In the genomic region with DNA sequence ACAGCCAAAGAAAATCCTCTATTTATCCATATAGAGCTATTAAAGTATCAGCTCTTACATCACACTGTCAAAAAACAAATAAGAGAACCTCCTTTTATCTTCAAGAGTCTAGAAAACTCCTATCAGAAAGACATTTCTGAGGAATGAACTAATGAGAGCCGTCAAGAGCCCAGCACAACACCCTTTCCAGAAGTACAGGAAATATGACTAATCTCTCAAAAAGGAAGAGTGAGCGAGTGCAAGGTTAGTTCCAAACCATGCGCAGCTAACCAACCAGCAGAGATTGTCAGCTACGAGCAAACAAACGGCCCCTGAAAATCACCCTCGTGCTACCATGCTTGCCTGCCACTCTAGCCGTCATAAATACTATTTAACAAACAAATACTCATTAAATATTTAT, we compare ENCODE assay signal across 21 mouse cellular contexts. TPM values are rescaled to one million over a fixed set of nuclear protein-coding genes. Genes with fewer than 3 reads are reported as not detected.
DNase-seq lines count a peak whose midpoint lies in the region; ATAC-seq and TF ChIP-seq lines count a peak whose summit lies in the region.
"Had no signal": no experiment of that assay in that cellular context is flagged by ENCODE, and none has a peak within 500 bp of the region (broad histone marks: within the 10 kb centered on the region; RNA-seq: fewer than 3 reads in every experiment).

No protein-coding gene starts in this region.

- TF ChIP-seq POLR2A in CH12.LX (IDR thresholded peaks at IDR 0.05; ENCODE audit: low read depth, low read length) = no peak

- no peak for TF ChIP-seq EP300 in CH12.LX (IDR thresholded peaks at IDR 0.05; ENCODE audit: low read length)

- H3K4me2 ChIP-seq in heart, embryonic 12.5 days = no peak overlapping the region
- H3K4me2 ChIP-seq in CH12.LX (ENCODE audit: insufficient read depth, low read depth, poor library complexity, severe bottlenecking) = 0 out of 2 replicates have a peak overlapping the region, but pooled peaks have one; percentile 24
- no peak overlapping the region for H3K4me2 ChIP-seq in lung, embryonic 14.5 days
- H3K4me2 ChIP-seq in forebrain, postnatal 0 days (ENCODE audit: low read depth) = no peak overlapping the region
- H3K4me2 ChIP-seq: heart, embryonic 13.5 days; limb, embryonic 13.5 days; liver, embryonic 13.5 days; midbrain, embryonic 15.5 days had no signal

- ATAC-seq in heart, embryonic 12.5 days (ENCODE audit: insufficient number of reproducible peaks, low FRiP score) = no peak
- ATAC-seq in lung, embryonic 14.5 days (ENCODE audit: insufficient read depth) = no peak
- ATAC-seq in forebrain, postnatal 0 days = no peak
- ATAC-seq: forebrain, embryonic 14.5 days; midbrain, embryonic 15.5 days had no signal

- H3K79me2 ChIP-seq in CH12.LX (replicated peaks; ENCODE audit: control insufficient read depth, extremely low read depth, insufficient read depth, poor library complexity, severe bottlenecking) = no peaks in the 10 kb centered on the region

- no peaks in the 10 kb centered on the region for H3K9me3 ChIP-seq in heart, embryonic 10.5 days
- H3K9me3 ChIP-seq in heart, embryonic 12.5 days (replicated peaks) = no peaks in the 10 kb centered on the region
- H3K9me3 ChIP-seq in CH12.LX (replicated peaks; ENCODE audit: low read length) = no peaks in the 10 kb centered on the region
- no peaks in the 10 kb centered on the region for H3K9me3 ChIP-seq in lung, embryonic 14.5 days (ENCODE audit: low read depth, low read length)
- no peaks in the 10 kb centered on the region for H3K9me3 ChIP-seq in forebrain, postnatal 0 days (ENCODE audit: low read length)
- H3K9me3 ChIP-seq: embryonic facial prominence, embryonic 10.5 days; heart, embryonic 13.5 days; limb, embryonic 13.5 days; liver, embryonic 13.5 days; megakaryocyte, embryonic 14.5 days; midbrain, embryonic 15.5 days had no signal

- TF ChIP-seq RAD21 in CH12.LX (IDR thresholded peaks at IDR 0.05; ENCODE audit: low read depth, low read length) = no peak

- no peaks in the 10 kb centered on the region for H3K36me3 ChIP-seq in heart, embryonic 10.5 days
- H3K36me3 ChIP-seq in heart, embryonic 12.5 days = no peaks in the 10 kb centered on the region
- H3K36me3 ChIP-seq in CH12.LX (replicated peaks in 1 of 2; ENCODE audit: control insufficient read depth in 1 of 2, insufficient read depth in 1 of 2, low read length in 1 of 2) = no peaks in the 10 kb centered on the region
- no peaks in the 10 kb centered on the region for H3K36me3 ChIP-seq in lung, embryonic 14.5 days (ENCODE audit: insufficient read depth)
- no peaks in the 10 kb centered on the region for H3K36me3 ChIP-seq in forebrain, postnatal 0 days (ENCODE audit: insufficient read depth)
- H3K36me3 ChIP-seq: embryonic facial prominence, embryonic 10.5 days; heart, embryonic 13.5 days; limb, embryonic 13.5 days; liver, embryonic 13.5 days; midbrain, embryonic 15.5 days had no signal

- H3K4me1 ChIP-seq in heart, embryonic 10.5 days = no peaks in the 10 kb centered on the region
- peaks cover 11% of the 10 kb centered on the region; the same call in 1 of the 2 replicates for H3K4me1 ChIP-seq in heart, embryonic 12.5 days (replicated peaks)
- peaks cover 4 to 35% of the 10 kb centered on the region in 2 experiments; a peak in 3 of 4 replicates for H3K4me1 ChIP-seq in CH12.LX (ENCODE audit: control insufficient read depth in 1 of 2, insufficient read depth in 2 of 2)
- H3K4me1 ChIP-seq in lung, embryonic 14.5 days (ENCODE audit: insufficient read depth) = no peaks in the 10 kb centered on the region
- no peaks in the 10 kb centered on the region for H3K4me1 ChIP-seq in forebrain, postnatal 0 days (ENCODE audit: insufficient read depth)
- H3K4me1 ChIP-seq: heart, embryonic 13.5 days; limb, embryonic 13.5 days; liver, embryonic 13.5 days; midbrain, embryonic 15.5 days had no signal

- H3K9ac ChIP-seq in heart, embryonic 12.5 days = no peak overlapping the region
- no peak overlapping the region for H3K9ac ChIP-seq in CH12.LX (ENCODE audit: insufficient read depth, low read depth)
- no peak overlapping the region for H3K9ac ChIP-seq in lung, embryonic 14.5 days
- no peak overlapping the region for H3K9ac ChIP-seq in forebrain, postnatal 0 days
- H3K9ac ChIP-seq: heart, embryonic 13.5 days; limb, embryonic 13.5 days; liver, embryonic 13.5 days; midbrain, embryonic 15.5 days had no signal

- no peak overlapping the region for H3K4me3 ChIP-seq in heart, embryonic 10.5 days
- no peak overlapping the region for H3K4me3 ChIP-seq in heart, embryonic 12.5 days
- H3K4me3 ChIP-seq in CH12.LX (replicated peaks in 1 of 3; ENCODE audit: low read depth in 2 of 3, low read length in 2 of 3, poor library complexity in 1 of 3) = no peak overlapping the region
- H3K4me3 ChIP-seq in lung, embryonic 14.5 days (ENCODE audit: low read depth, low read length) = no peak overlapping the region
- no peak overlapping the region for H3K4me3 ChIP-seq in forebrain, postnatal 0 days (ENCODE audit: low read depth, low read length)
- H3K4me3 ChIP-seq: embryonic facial prominence, embryonic 10.5 days; heart, embryonic 13.5 days; limb, embryonic 13.5 days; liver, embryonic 13.5 days; megakaryocyte, embryonic 14.5 days; midbrain, embryonic 15.5 days; myocyte had no signal

- WGBS in heart, embryonic 10.5 days = 58% methylated on average over 7 of the region's 7 CpGs
- 54% methylated on average over 7 of the region's 7 CpGs for WGBS in heart, embryonic 12.5 days
- WGBS in lung, embryonic 14.5 days = 34% methylated on average over 7 of the region's 7 CpGs
- WGBS in forebrain, postnatal 0 days = 73% methylated on average over 7 of the region's 7 CpGs

- peak; percentile 63 for DNase-seq in heart, embryonic 10.5 days (ENCODE audit: low spot score)
- peak; percentile 53 for DNase-seq in CH12.LX (ENCODE audit: extremely low read depth)
- peak; percentile 42 for DNase-seq in lung, embryonic 14.5 days
- DNase-seq in lung, postnatal 4 days = peak; percentile 20 to 40
- no peak for DNase-seq in kidney, adult 9 months
- no peak for DNase-seq in forebrain, postnatal 0 days
- no peak for DNase-seq in cerebellum, adult 11 months
- DNase-seq: adrenal gland, postnatal 36 days; cerebellum, adult 2 months; gastrocnemius, postnatal 36 days; kidney, adult 2 months; liver, embryonic 13.5 days; thymus, postnatal 14 days had no signal

- H3K27ac ChIP-seq in heart, embryonic 10.5 days = no peak overlapping the region
- no peak overlapping the region for H3K27ac ChIP-seq in heart, embryonic 12.5 days (ENCODE audit: poor library complexity, severe bottlenecking)
- H3K27ac ChIP-seq in CH12.LX (ENCODE audit: insufficient read depth, low read depth) = no peak overlapping the region
- H3K27ac ChIP-seq in lung, embryonic 14.5 days (ENCODE audit: low read depth) = no peak overlapping the region
- H3K27ac ChIP-seq in forebrain, postnatal 0 days (ENCODE audit: low read depth, low read length) = no peak overlapping the region
- H3K27ac ChIP-seq: embryonic facial prominence, embryonic 10.5 days; heart, embryonic 13.5 days; limb, embryonic 13.5 days; liver, embryonic 13.5 days; midbrain, embryonic 15.5 days had no signal

- in situ Hi-C loops in CH12.LX (cut with MboI; ENCODE audit: low pct_ligation_motif_present, low pct_unique_long_range_greater_than_20kb, low sequenced_read_pairs) = no loop called here

- TF ChIP-seq CTCF in CH12.LX (conservative IDR thresholded peaks at IDR 0.05 in 1 of 2, IDR thresholded peaks at IDR 0.05 in 1 of 2; ENCODE audit: low read depth in 2 of 2, low read length in 2 of 2) = no peak
- TF ChIP-seq CTCF in lung, embryonic 14.5 days (IDR thresholded peaks at IDR 0.05; ENCODE audit: low read depth) = no peak
- TF ChIP-seq CTCF in forebrain, postnatal 0 days (IDR thresholded peaks at IDR 0.05; ENCODE audit: low read depth) = no peak

- no peaks in the 10 kb centered on the region for H3K27me3 ChIP-seq in heart, embryonic 10.5 days (ENCODE audit: insufficient read depth, poor library complexity, severe bottlenecking)
- no peaks in the 10 kb centered on the region for H3K27me3 ChIP-seq in heart, embryonic 12.5 days (replicated peaks)
- no peaks in the 10 kb centered on the region for H3K27me3 ChIP-seq in CH12.LX (replicated peaks)
- no peaks in the 10 kb centered on the region for H3K27me3 ChIP-seq in lung, embryonic 14.5 days (ENCODE audit: insufficient read depth, low read length)
- H3K27me3 ChIP-seq in forebrain, postnatal 0 days (ENCODE audit: insufficient read depth, low read length) = no peaks in the 10 kb centered on the region
- H3K27me3 ChIP-seq: heart, embryonic 13.5 days; limb, embryonic 13.5 days; liver, embryonic 13.5 days; megakaryocyte, embryonic 14.5 days; midbrain, embryonic 15.5 days had no signal

- dilution Hi-C loops in CH12.LX (cut with MboI; ENCODE audit: extremely low pct_ligation_motif_present, extremely low pct_unique_long_range_greater_than_20kb, low sequenced_read_pairs) = no loop called here

TF ChIP-seq in CH12.LX, 34 proteins besides CTCF, POLR2A, EP300 and RAD21:
- peak; percentile 50; the same call in 1 of the 2 replicates for TF ChIP-seq NRF1 (IDR thresholded peaks at IDR 0.05; ENCODE audit: low read depth, low read length)
- peak; percentile 23; the same call in 1 of the 2 replicates for TF ChIP-seq BHLHE40 (IDR thresholded peaks at IDR 0.05; ENCODE audit: low read depth, low read length)
- TF ChIP-seq IRF4 (IDR thresholded peaks at IDR 0.05; ENCODE audit: low read depth, low read length) = no peak
- TF ChIP-seq NELFE (IDR thresholded peaks at IDR 0.05; ENCODE audit: low read depth, low read length) = no peak

RNA-seq across cellular contexts. Expression of gene Uspl1, which starts 21.3 kb away (rescaled TPM):
- polyA plus RNA-seq in heart, embryonic 10.5 days (2016; fragmentation: Nextera tagmentation; extraction: Ambion mirVana) = 45.9 and 53.7 TPM in 2 replicates
- polyA plus RNA-seq in heart, embryonic 12.5 days (2016; fragmentation: Nextera tagmentation; extraction: Ambion mirVana) = 36.3 and 38.1 TPM in 2 replicates
- 37.9 and 46.8 TPM in 2 replicates for total RNA-seq in CH12.LX (2012; rRNA removed)
- 40.2 and 43.1 TPM in 2 replicates for total RNA-seq in CH12.LX (2014; rRNA removed)
- 37.7 and 41.6 TPM in 2 replicates for polyA plus RNA-seq in CH12.LX (2012; ENCODE audit: insufficient read length, low read depth)
- 48.7 and 49.7 TPM in 2 replicates for polyA plus RNA-seq in lung, embryonic 14.5 days (2014; fragmentation: Nextera tagmentation; extraction: Ambion mirVana)
- total RNA-seq in forebrain, postnatal 0 days (2014; rRNA removed) = 61.3 and 63.6 TPM in 2 replicates
- 37.3 and 41.8 TPM in 2 replicates for polyA plus RNA-seq in forebrain, postnatal 0 days (2015; fragmentation: Nextera tagmentation; extraction: Ambion mirVana)

RNA-seq across cellular contexts. Expression of gene Hmgb1, which starts 21.4 kb away (rescaled TPM):
- 757 and 1,068 TPM in 2 replicates for polyA plus RNA-seq in heart, embryonic 10.5 days (2016; fragmentation: Nextera tagmentation; extraction: Ambion mirVana)
- polyA plus RNA-seq in heart, embryonic 12.5 days (2016; fragmentation: Nextera tagmentation; extraction: Ambion mirVana) = 801 and 858 TPM in 2 replicates
- total RNA-seq in CH12.LX (2012; rRNA removed) (288 and 491 TPM in 2 replicates), CH12.LX (2014; rRNA removed) (673 and 899 TPM in 2 replicates)
- polyA plus RNA-seq in CH12.LX (2012; ENCODE audit: insufficient read length, low read depth) = 227 and 266 TPM in 2 replicates
- polyA plus RNA-seq in lung, embryonic 14.5 days (2014; fragmentation: Nextera tagmentation; extraction: Ambion mirVana) = 2,008 and 2,115 TPM in 2 replicates
- 446 and 559 TPM in 2 replicates for total RNA-seq in forebrain, postnatal 0 days (2014; rRNA removed)
- 836 and 892 TPM in 2 replicates for polyA plus RNA-seq in forebrain, postnatal 0 days (2015; fragmentation: Nextera tagmentation; extraction: Ambion mirVana)

Comparison
In these comparisons a context has a peak if more than half of its experiments do, and no peak if none do; other contexts are left out.
1. DNase-seq: peak in heart, embryonic 10.5 days (single experiment), CH12.LX (single experiment), lung, embryonic 14.5 days (single experiment) and lung, postnatal 4 days (2 of 2); none in kidney, adult 9 months (single experiment), forebrain, postnatal 0 days (single experiment) and cerebellum, adult 11 months (single experiment).